Mouse (Mus musculus) brain, embryonic 14.5 days (tissue): Measurements from ENCODE around the gene Ube4b.

Experiments
- CTCF ChIP-seq: fragments of 200-500 bp; IDR thresholded peaks from 2 replicates; pipeline ENCODE4 v1.5.1; 2012; ENCODE audit warnings: inconsistent platforms, mild to moderate bottlenecking, moderate library complexity, borderline replicate concordance; ENCODE audit not compliant: insufficient read depth, insufficient read length; ENCODE audit errors: extremely low read depth
- POLR2A ChIP-seq: fragments of 200-500 bp; IDR thresholded peaks from 2 replicates; pipeline ENCODE4 v1.6.1; 2012; ENCODE audit warnings: mild to moderate bottlenecking, inconsistent platforms, borderline replicate concordance; ENCODE audit not compliant: poor library complexity, insufficient read depth, insufficient read length, severe bottlenecking; ENCODE audit errors: extremely low read depth

DNA sequence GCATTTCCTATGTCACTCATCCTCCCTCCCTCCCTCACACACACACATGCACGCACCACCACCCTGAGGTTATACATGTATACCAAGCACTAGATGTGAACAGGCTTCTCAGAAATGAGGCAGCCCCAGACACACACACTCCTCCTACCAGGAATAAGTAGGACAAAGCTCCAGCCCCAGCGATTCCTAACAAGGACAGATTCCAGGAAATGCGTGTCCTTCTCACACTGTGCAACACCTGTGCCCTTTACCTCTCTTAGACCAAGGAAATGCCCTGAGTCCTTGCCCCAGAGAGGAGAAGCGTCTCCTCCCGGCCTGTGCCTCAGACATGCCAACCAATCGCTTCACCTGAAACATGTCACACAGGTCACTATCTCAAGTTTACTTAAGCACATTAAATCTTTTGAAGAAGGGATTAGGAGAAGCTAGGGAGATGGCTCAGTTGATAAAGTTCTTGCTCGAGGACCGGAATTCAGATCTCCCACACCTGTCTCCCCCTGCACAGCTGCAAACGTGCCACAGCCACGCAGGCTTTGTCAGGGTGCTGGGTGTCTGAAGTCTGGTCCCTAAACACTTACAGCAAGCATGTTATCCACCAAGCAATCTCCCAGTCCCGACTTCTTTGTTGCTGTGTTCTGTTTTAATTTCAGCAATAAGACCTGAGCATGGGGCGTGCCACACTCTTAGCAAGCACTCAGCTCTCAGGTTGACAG, 25.5 kb downstream of the Ube4b start:
- TF ChIP-seq CTCF (no peak), POLR2A (no peak)
